Mouse (Mus musculus) MEL (cell line): ENCODE data around the gene Ankrd28. TPM values are rescaled to one million over a fixed set of nuclear protein-coding genes. Genes with fewer than 3 reads are reported as not detected.

Experiments used
- DNase-seq: peaks from one replicate; pipeline ENCODE4 v3.0.0; 2011; ENCODE audit warnings: low read depth, low spot score
- H3K27ac ChIP-seq: 2 replicates; pipeline ENCODE4 v1.5.1; 2012; ENCODE audit warnings: low read depth, mild to moderate bottlenecking, control low read depth, low read length, moderate library complexity; ENCODE audit not compliant: control insufficient read depth
- H3K27me3 ChIP-seq, 2 experiments: fragments of 150-350 bp in 1 of 2; sonication (generic) in 1 of 2; 2 replicates each; pipeline ENCODE4 v1.6.1; 2012; ENCODE audit warnings: low read length in 2 of 2, mild to moderate bottlenecking in 2 of 2, improper control_type of control experiment in 1 of 2, moderate library complexity in 1 of 2; ENCODE audit not compliant: insufficient read depth in 2 of 2, control insufficient read depth in 1 of 2
- H3K36me3 ChIP-seq, 2 experiments: 2 replicates each; pipeline ENCODE4 v1.6.1; 2012 to 2014; ENCODE audit warnings: low read length in 2 of 2, improper control_type of control experiment in 1 of 2, inconsistent platforms in 1 of 2, mild to moderate bottlenecking in 1 of 2; ENCODE audit not compliant: insufficient read depth in 2 of 2, control insufficient read depth in 1 of 2
- H3K4me1 ChIP-seq, 2 experiments: fragments of 150-350 bp in 1 of 2; sonication (generic) in 1 of 2; 2 replicates each; pipeline ENCODE4 v1.6.1; 2012; ENCODE audit warnings: low read length in 2 of 2, improper control_type of control experiment in 1 of 2, mild to moderate bottlenecking in 1 of 2; ENCODE audit not compliant: insufficient read depth in 2 of 2, control insufficient read depth in 1 of 2
- H3K4me3 ChIP-seq, 2 experiments: fragments of 150-350 bp in 1 of 2; sonication (generic) in 1 of 2; 2 replicates each; pipeline ENCODE4 v1.5.1; 2012; ENCODE audit warnings: low read depth in 2 of 2, low read length in 2 of 2, mild to moderate bottlenecking in 2 of 2, moderate library complexity in 2 of 2, control low read depth in 1 of 2, improper control_type of control experiment in 1 of 2; ENCODE audit not compliant: control insufficient read depth in 1 of 2, insufficient read depth in 1 of 2
- H3K79me2 ChIP-seq: 2 replicates; pipeline ENCODE4 v1.6.1; 2012; ENCODE audit warnings: mild to moderate bottlenecking, low read length, moderate library complexity; ENCODE audit not compliant: control insufficient read depth, poor library complexity, insufficient read depth
- H3K9ac ChIP-seq: 2 replicates; pipeline ENCODE4 v1.6.1; 2012; ENCODE audit warnings: low read depth, mild to moderate bottlenecking, control low read depth, low read length, moderate library complexity; ENCODE audit not compliant: control insufficient read depth, poor library complexity, severe bottlenecking
- H3K9me3 ChIP-seq: fragments of 150-350 bp; sonication (generic); replicated peaks from 2 replicates; pipeline ENCODE4 v1.6.1; 2012; ENCODE audit warnings: mild to moderate bottlenecking, low read length, improper control_type of control experiment, moderate library complexity; ENCODE audit not compliant: insufficient read depth
- BHLHE40 ChIP-seq: IDR thresholded peaks from 2 replicates; pipeline ENCODE4 v1.6.1; 2012; ENCODE audit warnings: low read depth, mild to moderate bottlenecking, inconsistent platforms, low read length, improper control_type of control experiment, borderline replicate concordance
- CHD1 ChIP-seq: IDR thresholded peaks from 2 replicates; pipeline ENCODE4 v1.6.1; 2012; ENCODE audit warnings: low read depth, mild to moderate bottlenecking, inconsistent platforms, low read length, improper control_type of control experiment
- CHD2 ChIP-seq: IDR thresholded peaks from 2 replicates; pipeline ENCODE4 v1.6.1; 2011; ENCODE audit warnings: low read length, improper control_type of control experiment
- E2F4 ChIP-seq: IDR thresholded peaks from 2 replicates; pipeline ENCODE4 v1.6.1; 2011; ENCODE audit warnings: low read depth, low read length, improper control_type of control experiment, borderline replicate concordance
- ELF1 ChIP-seq: IDR thresholded peaks from 2 replicates; pipeline ENCODE4 v1.6.1; 2014; ENCODE audit warnings: low read depth, mild to moderate bottlenecking, inconsistent platforms, low read length, improper control_type of control experiment, moderate library complexity
- EP300 ChIP-seq, 2 experiments: IDR thresholded peaks; 2 replicates each; pipeline ENCODE4 v1.6.1; 2011; ENCODE audit warnings: improper control_type of control experiment in 2 of 2, low read length in 2 of 2, low read depth in 1 of 2, mild to moderate bottlenecking in 1 of 2
- ETS1 ChIP-seq: IDR thresholded peaks from 2 replicates; pipeline ENCODE4 v1.6.1; 2012; ENCODE audit warnings: low read depth, mild to moderate bottlenecking, inconsistent platforms, low read length, improper control_type of control experiment, moderate library complexity
- GABPA ChIP-seq: IDR thresholded peaks from 2 replicates; pipeline ENCODE4 v1.6.1; 2012; ENCODE audit warnings: low read depth, mild to moderate bottlenecking, inconsistent platforms, low read length, improper control_type of control experiment, moderate library complexity
- GATA1 ChIP-seq: IDR thresholded peaks from 2 replicates; pipeline ENCODE4 v1.6.1; 2011; ENCODE audit warnings: low read depth, low read length, improper control_type of control experiment
- HCFC1 ChIP-seq: IDR thresholded peaks from 2 replicates; pipeline ENCODE4 v1.6.1; 2012; ENCODE audit warnings: low read depth, mild to moderate bottlenecking, inconsistent platforms, low read length, improper control_type of control experiment, moderate library complexity
- JUND ChIP-seq: IDR thresholded peaks from 2 replicates; pipeline ENCODE4 v1.6.1; 2011; ENCODE audit warnings: low read depth, mild to moderate bottlenecking, improper control_type of control experiment, low read length
- KAT2A ChIP-seq: conservative IDR thresholded peaks from 2 replicates; pipeline ENCODE4 v1.6.1; 2012; ENCODE audit warnings: low read depth, low read length, improper control_type of control experiment, inconsistent platforms
- MAFK ChIP-seq: IDR thresholded peaks from 2 replicates; pipeline ENCODE4 v1.6.1; 2011; ENCODE audit warnings: low read depth, mild to moderate bottlenecking, low read length, improper control_type of control experiment, borderline replicate concordance
- MAX ChIP-seq: IDR thresholded peaks from 2 replicates; pipeline ENCODE4 v1.6.1; 2011; ENCODE audit warnings: low read length, improper control_type of control experiment
- MXI1 ChIP-seq: IDR thresholded peaks from 2 replicates; pipeline ENCODE4 v1.6.1; 2011; ENCODE audit warnings: mild to moderate bottlenecking, low read depth, low read length, improper control_type of control experiment
- MYC ChIP-seq: IDR thresholded peaks from 2 replicates; pipeline ENCODE4 v1.6.1; 2011; ENCODE audit warnings: low read depth, mild to moderate bottlenecking, low read length, improper control_type of control experiment, moderate library complexity
- NELFE ChIP-seq: IDR thresholded peaks from 2 replicates; pipeline ENCODE4 v1.6.1; 2011; ENCODE audit warnings: low read depth, low read length, improper control_type of control experiment
- NRF1 ChIP-seq: IDR thresholded peaks from 2 replicates; pipeline ENCODE4 v1.6.1; 2014; ENCODE audit warnings: low read depth, mild to moderate bottlenecking, inconsistent platforms, low read length, improper control_type of control experiment, moderate library complexity; ENCODE audit not compliant: poor library complexity, insufficient read depth, severe bottlenecking
- POLR2A ChIP-seq, 2 experiments: IDR thresholded peaks; 2 replicates each; pipeline ENCODE4 v1.6.1; 2011 to 2012; ENCODE audit warnings: low read length in 2 of 2, mild to moderate bottlenecking in 2 of 2, control low read depth in 1 of 2, improper control_type of control experiment in 1 of 2, low read depth in 1 of 2, moderate library complexity in 1 of 2; ENCODE audit not compliant: control insufficient read depth in 1 of 2, insufficient read depth in 1 of 2, poor library complexity in 1 of 2
- POLR2AphosphoS5 ChIP-seq: IDR thresholded peaks from 2 replicates; pipeline ENCODE4 v1.6.1; 2012; ENCODE audit warnings: low read depth, borderline replicate concordance, mild to moderate bottlenecking, inconsistent platforms, low read length, moderate library complexity, mixed read lengths
- RAD21 ChIP-seq: IDR thresholded peaks from 2 replicates; pipeline ENCODE4 v1.6.1; 2011; ENCODE audit warnings: mild to moderate bottlenecking, low read depth, low read length, improper control_type of control experiment
- RCOR1 ChIP-seq: IDR thresholded peaks from 2 replicates; pipeline ENCODE4 v1.6.1; 2012; ENCODE audit warnings: low read depth, mild to moderate bottlenecking, inconsistent platforms, low read length, improper control_type of control experiment
- SIN3A ChIP-seq: IDR thresholded peaks from 2 replicates; pipeline ENCODE4 v1.6.1; 2012; ENCODE audit warnings: low read length, improper control_type of control experiment, inconsistent platforms
- SMC3 ChIP-seq: IDR thresholded peaks from 2 replicates; pipeline ENCODE4 v1.6.1; 2011; ENCODE audit warnings: low read depth, low read length, improper control_type of control experiment
- TAL1 ChIP-seq: IDR thresholded peaks from 2 replicates; pipeline ENCODE4 v1.6.1; 2012; ENCODE audit warnings: mild to moderate bottlenecking, inconsistent platforms, low read length, moderate library complexity, mixed read lengths
- TBP ChIP-seq: IDR thresholded peaks from 2 replicates; pipeline ENCODE4 v1.8.0; 2011; ENCODE audit warnings: low read depth, low read length, improper control_type of control experiment
- TCF12 ChIP-seq: IDR thresholded peaks from 2 replicates; pipeline ENCODE4 v1.6.1; 2014; ENCODE audit warnings: low read depth, mild to moderate bottlenecking, inconsistent platforms, low read length, improper control_type of control experiment, moderate library complexity
- UBTF ChIP-seq: IDR thresholded peaks from 2 replicates; pipeline ENCODE4 v1.6.1; 2012; ENCODE audit warnings: low read depth, mild to moderate bottlenecking, inconsistent platforms, low read length, improper control_type of control experiment, moderate library complexity, borderline replicate concordance; ENCODE audit not compliant: insufficient read depth
- ZC3H11A ChIP-seq: IDR thresholded peaks from 2 replicates; pipeline ENCODE4 v1.6.1; 2012; ENCODE audit warnings: low read depth, mild to moderate bottlenecking, inconsistent platforms, low read length, improper control_type of control experiment
- ZMIZ1 ChIP-seq: IDR thresholded peaks from 2 replicates; pipeline ENCODE4 v1.6.1; 2012; ENCODE audit warnings: low read depth, mild to moderate bottlenecking, inconsistent platforms, low read length, improper control_type of control experiment, moderate library complexity
- ZNF384 ChIP-seq: IDR thresholded peaks from 2 replicates; pipeline ENCODE4 v1.6.1; 2012; ENCODE audit warnings: low read depth, mild to moderate bottlenecking, inconsistent platforms, low read length, improper control_type of control experiment
- polyA plus RNA-seq, 2 experiments: library from polyadenylated mRNA; stranded (reverse) in 1 of 2; unstranded in 1 of 2; fragments of >175 nt in 1 of 2; fragments of >200 nt in 1 of 2; gene quantifications; 2 replicates each; pipeline versions ENCODE4 v1.2.1 to v1.2.4; 2012; ENCODE audit warnings: low replicate concordance in 2 of 2, low read depth in 1 of 2; ENCODE audit not compliant: insufficient read length in 2 of 2, insufficient read depth in 1 of 2, missing spikeins in 1 of 2
- total RNA-seq: library from RNA; depleted of rRNA; stranded (reverse); fragments of 300-350 nt; gene quantifications from 2 replicates; pipeline ENCODE4 v1.2.3, GENCODE M21; 2012

Ankrd28 gene
- total and polyA plus RNA-seq, 3 experiments, result 32.5 to 41.2 (median 38.8) TPM

DNA sequence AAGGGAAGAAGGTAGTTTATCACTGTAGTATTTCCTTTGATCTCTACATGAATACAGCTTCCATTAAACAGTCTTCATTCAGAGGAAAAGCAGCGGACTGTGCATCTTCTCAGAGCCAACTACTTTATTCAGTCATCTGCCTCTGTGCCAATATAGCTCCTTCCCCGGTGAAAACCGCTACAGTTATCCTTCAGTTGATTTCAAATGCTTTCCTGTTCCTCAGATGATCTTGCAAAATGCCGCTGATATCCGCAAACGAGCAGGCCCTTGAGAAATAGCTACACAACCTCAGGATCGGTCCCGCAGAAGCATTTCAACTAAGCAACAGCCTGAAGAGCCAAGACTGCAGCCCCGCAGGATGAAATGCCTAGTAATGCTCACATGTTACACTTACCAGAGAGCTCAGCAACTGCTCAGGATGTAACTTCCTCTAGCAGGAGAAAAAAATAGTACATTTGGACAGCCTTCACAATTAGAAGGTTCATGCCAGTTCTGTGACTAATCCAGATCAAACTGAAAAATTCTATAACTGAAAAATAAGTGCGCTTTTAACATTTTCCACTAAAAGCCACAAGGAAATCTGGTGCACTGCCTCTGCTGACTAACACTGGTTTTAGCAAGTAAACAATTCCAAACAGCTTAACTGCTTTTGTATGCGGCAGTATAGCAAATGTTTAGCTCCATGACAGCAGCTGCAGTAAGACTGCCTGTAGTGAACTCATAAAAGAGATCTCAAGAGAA, 49.0 kb downstream of the Ankrd28 start (continued):
- TF ChIP-seq ZC3H11A, result no peak
- no peak for TF ChIP-seq TAL1
- peak; percentile 45; the same call in 1 of the 2 replicates for TF ChIP-seq TCF12
- TF ChIP-seq ETS1, result peak; percentile 63; the same call in 1 of the 2 replicates
- TF ChIP-seq HCFC1, result no peak
- peak; percentile 91 for TF ChIP-seq MXI1
- no peak for TF ChIP-seq MAFK
- peak; percentile 79 for TF ChIP-seq ZMIZ1
- peak; percentile 95 for TF ChIP-seq SIN3A
- TF ChIP-seq MAX, result peak; percentile 57; the same call in 1 of the 2 replicates
- TF ChIP-seq CHD2, result no peak
- no peak for TF ChIP-seq SMC3
- TF ChIP-seq KAT2A, result no peak
- TF ChIP-seq RCOR1, result peak; percentile 56; the same call in 1 of the 2 replicates
- TF ChIP-seq POLR2A (IDR thresholded peaks at IDR 0.05; ENCODE audit: control insufficient read depth in 1 of 2, insufficient read depth in 1 of 2, low read depth in 1 of 2, low read length in 2 of 2, poor library complexity in 1 of 2), result peak in 1 of 2 experiments; percentile 77; a peak in 2 of 4 replicates
- peak; percentile 96 for TF ChIP-seq ZNF384
- TF ChIP-seq BHLHE40, result no peak
- no peak for TF ChIP-seq JUND
- no peak for TF ChIP-seq GABPA
- no peak for TF ChIP-seq RAD21
- TF ChIP-seq UBTF, result no peak

DNA sequence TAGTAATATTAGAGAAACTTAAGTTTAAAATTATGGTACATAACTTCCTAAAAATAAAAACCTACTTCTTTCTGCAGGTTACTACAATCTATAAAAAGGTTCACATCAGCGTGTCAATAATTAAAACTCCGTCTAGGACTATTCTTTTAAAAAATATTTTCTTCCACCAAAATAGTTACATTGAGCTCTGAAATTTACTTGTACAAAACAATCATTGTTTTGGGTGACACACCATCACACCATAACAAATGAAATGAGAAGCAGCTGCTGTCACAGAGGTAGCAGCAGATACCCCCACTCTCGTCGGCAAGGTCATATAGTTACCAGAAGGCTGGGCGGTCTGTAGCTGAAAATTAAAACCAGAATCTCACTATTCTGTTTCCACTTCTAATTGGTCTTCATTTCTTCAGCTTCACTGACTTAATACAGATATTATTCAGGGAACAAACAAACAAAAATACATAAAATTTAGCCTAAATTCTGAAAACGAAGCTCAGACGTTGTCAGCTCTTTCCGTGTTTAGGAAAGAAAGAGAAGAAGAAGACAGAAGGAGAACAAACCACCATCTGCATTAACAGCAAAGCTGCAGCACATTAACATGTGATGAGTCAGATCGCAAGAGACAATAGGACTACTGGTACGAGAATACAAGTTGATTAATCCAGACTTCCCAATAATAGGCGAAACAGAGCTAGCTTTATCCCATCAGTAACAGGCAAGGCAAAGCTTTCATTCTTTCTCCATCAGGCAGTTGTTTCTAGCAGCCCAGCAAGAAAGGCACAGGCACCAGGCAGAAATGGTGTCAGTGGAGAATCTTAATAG, 49.8 kb downstream of the Ankrd28 start:
- Histone ChIP-seq H3K9ac (peak overlapping the region; percentile 81), H3K79me2 (peaks cover 40% of the 10 kb centered on the region), H3K36me3 (peaks cover 0 to 46% of the 10 kb centered on the region in 2 experiments), H3K27ac (peak overlapping the region; percentile 97), H3K4me1 (peaks cover 8 to 20% of the 10 kb centered on the region in 2 experiments), H3K9me3 (no peaks in the 10 kb centered on the region), H3K27me3 (no peaks in the 10 kb centered on the region), H3K4me3 (peak overlapping the region; percentile 73 to 82)
- DNase-seq, result peak; percentile 73
- TF ChIP-seq E2F4, result no peak
- 0 out of 2 replicates have a peak, but pooled peaks have one; percentile 35 for TF ChIP-seq TBP
- no peak for TF ChIP-seq GATA1
- no peak for TF ChIP-seq RCOR1
- no peak for TF ChIP-seq NELFE
- no peak for TF ChIP-seq JUND
- no peak for TF ChIP-seq MAX
- TF ChIP-seq EP300 (IDR thresholded peaks at IDR 0.05; ENCODE audit: low read depth in 1 of 2, low read length in 2 of 2), result no peak
- no peak for TF ChIP-seq NRF1
- TF ChIP-seq UBTF, result no peak
- peak; percentile 53; the same call in 1 of the 2 replicates for TF ChIP-seq MYC
- no peak; the same call in 1 of the 2 replicates for TF ChIP-seq ETS1
- no peak for TF ChIP-seq ZC3H11A
- no peak; a peak in 1 of 4 replicates for TF ChIP-seq POLR2A (IDR thresholded peaks at IDR 0.05; ENCODE audit: control insufficient read depth in 1 of 2, insufficient read depth in 1 of 2, low read depth in 1 of 2, low read length in 2 of 2, poor library complexity in 1 of 2)
- TF ChIP-seq SIN3A, result peak; percentile 65
- TF ChIP-seq TCF12, result no peak
- TF ChIP-seq ELF1, result no peak
- TF ChIP-seq CHD2, result no peak
- peak; percentile 29; the same call in 1 of the 2 replicates for TF ChIP-seq ZMIZ1
- TF ChIP-seq CHD1, result peak; percentile 85
- TF ChIP-seq POLR2AphosphoS5, result no peak
